In the genomic region with DNA sequence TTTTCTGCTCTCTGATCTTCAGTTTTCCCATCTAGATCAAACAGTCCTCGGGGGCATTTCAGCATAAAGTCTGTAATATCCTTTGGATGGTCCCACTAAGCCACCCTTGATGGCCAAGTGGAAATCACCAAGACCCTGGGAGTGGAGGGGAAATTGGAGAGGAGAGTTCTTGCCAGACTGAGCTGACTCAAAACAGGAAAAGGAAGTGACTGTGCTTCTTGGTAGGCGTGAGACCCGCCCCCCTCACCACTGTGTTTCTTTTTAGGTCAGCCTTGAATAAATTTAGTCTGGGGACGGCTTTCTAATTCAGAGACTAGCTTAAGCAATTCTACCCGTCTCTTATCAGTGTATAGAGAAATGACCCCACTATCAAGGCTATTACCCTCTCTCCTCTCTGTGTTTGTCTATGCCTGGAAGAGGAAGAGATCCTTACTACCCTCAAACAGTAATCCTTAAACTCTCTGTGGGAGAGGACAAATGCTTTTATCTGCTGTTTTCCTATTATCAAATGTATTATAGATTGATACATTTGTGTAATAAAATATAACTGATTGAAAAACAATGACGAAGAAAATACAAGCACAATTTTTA, we compare ENCODE assay signal across 9 mouse cellular contexts. TPM values are rescaled to one million over a fixed set of nuclear protein-coding genes. Genes with fewer than 3 reads are reported as not detected.
DNase-seq lines count a peak whose midpoint lies in the region; ATAC-seq and TF ChIP-seq lines count a peak whose summit lies in the region.
"Had no signal": no experiment of that assay in that cellular context is flagged by ENCODE, and none has a peak within 500 bp of the region (broad histone marks: within the 10 kb centered on the region; RNA-seq: fewer than 3 reads in every experiment).

No protein-coding gene starts in this region.

- no peak overlapping the region for H3K9ac ChIP-seq in kidney, embryonic 14.5 days (ENCODE audit: low read depth, low read length)
- H3K9ac ChIP-seq in hindbrain, embryonic 12.5 days = no peak overlapping the region

- no peak overlapping the region for H3K4me2 ChIP-seq in kidney, embryonic 14.5 days (replicated peaks; ENCODE audit: low read depth, low read length)
- no peak overlapping the region for H3K4me2 ChIP-seq in hindbrain, embryonic 12.5 days (replicated peaks)

- peak; percentile 41 for DNase-seq in kidney, adult 2 months
- DNase-seq in CD4-positive helper T cell, adult 2 months (ENCODE audit: low read depth, low spot score) = peak; percentile 76
- DNase-seq in cerebellum, postnatal 10 days = no peak
- no peak for DNase-seq in gastrocnemius, adult 8-10 months (ENCODE audit: low spot score in 2 of 2)

- no peaks in the 10 kb centered on the region for H3K27me3 ChIP-seq in kidney, adult 2 months (replicated peaks; ENCODE audit: control insufficient read depth, insufficient read depth, low read length)
- no peaks in the 10 kb centered on the region for H3K27me3 ChIP-seq in kidney, embryonic 14.5 days (ENCODE audit: control insufficient read depth, insufficient read depth, low read length)
- no peaks in the 10 kb centered on the region for H3K27me3 ChIP-seq in hindbrain, embryonic 12.5 days

- TF ChIP-seq POLR2A in kidney, adult 2 months (IDR thresholded peaks at IDR 0.05; ENCODE audit: low read depth, low read length) = no peak

- no peaks in the 10 kb centered on the region for H3K36me3 ChIP-seq in kidney, adult 2 months (ENCODE audit: control insufficient read depth, insufficient read depth, low read length)
- no peaks in the 10 kb centered on the region for H3K36me3 ChIP-seq in kidney, embryonic 14.5 days (ENCODE audit: control insufficient read depth, insufficient read depth, low read length)
- no peaks in the 10 kb centered on the region for H3K36me3 ChIP-seq in hindbrain, embryonic 12.5 days

- no peak for TF ChIP-seq CTCF in kidney, adult 2 months (conservative IDR thresholded peaks at IDR 0.05; ENCODE audit: insufficient read depth, insufficient read length, low read depth, low read length)

- no peak for ATAC-seq in kidney, embryonic 14.5 days (ENCODE audit: low FRiP score, low TSS enrichment)
- peak; percentile 86 for ATAC-seq in megakaryocyte, adult 5-6 weeks (ENCODE audit: poor library complexity, severe bottlenecking)
- ATAC-seq in hindbrain, embryonic 12.5 days (ENCODE audit: low FRiP score) = no peak

- H3K27ac ChIP-seq in kidney, adult 2 months (ENCODE audit: insufficient read depth, low read depth, low read length) = no peak overlapping the region
- no peak overlapping the region for H3K27ac ChIP-seq in kidney, embryonic 14.5 days (ENCODE audit: low read depth, low read length)
- peak overlapping the region; percentile 48 for H3K27ac ChIP-seq in brown adipose tissue, adult 24 weeks (replicated peaks; ENCODE audit: low read depth, low read length)
- H3K27ac ChIP-seq in hindbrain, embryonic 12.5 days = no peak overlapping the region

- H3K4me1 ChIP-seq in kidney, adult 2 months (ENCODE audit: control insufficient read depth, insufficient read depth, low read length) = peaks cover 7% of the 10 kb centered on the region; the same call in 1 of the 2 replicates
- H3K4me1 ChIP-seq in kidney, embryonic 14.5 days (ENCODE audit: control insufficient read depth, insufficient read depth, low read length) = no peaks in the 10 kb centered on the region
- peaks cover 15% of the 10 kb centered on the region; the same call in 1 of the 2 replicates for H3K4me1 ChIP-seq in brown adipose tissue, adult 24 weeks (ENCODE audit: control insufficient read depth, insufficient read depth, insufficient read length, low read length)
- peaks cover 9% of the 10 kb centered on the region for H3K4me1 ChIP-seq in hindbrain, embryonic 12.5 days

- no peak overlapping the region for H3K4me3 ChIP-seq in kidney, adult 2 months (ENCODE audit: insufficient read depth, low read depth, low read length)
- H3K4me3 ChIP-seq in kidney, embryonic 14.5 days (ENCODE audit: low read length) = no peak overlapping the region
- H3K4me3 ChIP-seq in brown adipose tissue, adult 24 weeks (ENCODE audit: insufficient read depth, low read depth, low read length) = no peak overlapping the region
- no peak overlapping the region for H3K4me3 ChIP-seq in hindbrain, embryonic 12.5 days

- 65% methylated on average over 6 of the region's 6 CpGs for WGBS in kidney, adult 2 months
- 65% methylated on average over 6 of the region's 6 CpGs for WGBS in kidney, embryonic 14.5 days
- 76% methylated on average over 6 of the region's 6 CpGs for WGBS in hindbrain, embryonic 12.5 days

- no peaks in the 10 kb centered on the region for H3K9me3 ChIP-seq in kidney, embryonic 14.5 days (ENCODE audit: control insufficient read depth, low read length)
- H3K9me3 ChIP-seq in hindbrain, embryonic 12.5 days (replicated peaks) = no peaks in the 10 kb centered on the region
- H3K9me3 ChIP-seq: G1E had no signal

RNA-seq across cellular contexts. Expression of gene Hcls1, which starts 6.4 kb away (rescaled TPM):
- 5.8 and 10.9 TPM in 2 replicates for polyA plus RNA-seq in kidney, adult 2 months (2012; rRNA removed)
- 2.2 and 2.3 TPM in 2 replicates for polyA plus RNA-seq in kidney, embryonic 14.5 days (2014; fragmentation: Nextera tagmentation; extraction: Ambion mirVana)
- 5.9 and 7.8 TPM in 2 replicates for polyA plus RNA-seq in brown adipose tissue, adult 24 weeks (2012; ENCODE audit: insufficient read depth, insufficient read length, missing spikeins)
- 53.0 and 69.8 TPM in 2 replicates for total RNA-seq in megakaryocyte, adult 5-6 weeks (2015)
- 404 and 424 TPM in 2 replicates for total RNA-seq in megakaryocyte, adult 5-6 weeks (2017)
- 1 to 10 TPM in 3 of 4 experiments, under 1 TPM in 1; 0.89 to 2.0 (median 1.7) TPM for total RNA-seq in gastrocnemius, adult 8-10 months (2022)
- polyA plus RNA-seq in hindbrain, embryonic 12.5 days (2016; fragmentation: Nextera tagmentation; extraction: Ambion mirVana) = 2.5 and 2.8 TPM in 2 replicates

RNA-seq across cellular contexts. Expression of gene Fbxo40, which starts 49.0 kb away (rescaled TPM):
- 9.0 and 9.4 TPM in 2 replicates for polyA plus RNA-seq in kidney, adult 2 months (2012; rRNA removed)
- 0.24 and 1.2 TPM in 2 replicates for polyA plus RNA-seq in kidney, embryonic 14.5 days (2014; fragmentation: Nextera tagmentation; extraction: Ambion mirVana)
- 3.1 and 4.8 TPM in 2 replicates for polyA plus RNA-seq in brown adipose tissue, adult 24 weeks (2012; ENCODE audit: insufficient read depth, insufficient read length, missing spikeins)
- not detected in 2 replicates for total RNA-seq in megakaryocyte, adult 5-6 weeks (2015)
- total RNA-seq in megakaryocyte, adult 5-6 weeks (2017) = 0.04 and 0.33 TPM in 2 replicates
- 100 to 1,000 TPM; 312 to 390 (median 343) TPM for total RNA-seq in gastrocnemius, adult 8-10 months (2022)
- 0.04 TPM in 1 of 2 replicates, not detected in the other for polyA plus RNA-seq in hindbrain, embryonic 12.5 days (2016; fragmentation: Nextera tagmentation; extraction: Ambion mirVana)
- polyA plus RNA-seq: G1E had no signal

Comparison
In these comparisons a context has a peak if more than half of its experiments do, and no peak if none do; other contexts are left out.
1. DNase-seq: peak in kidney, adult 2 months (single experiment) and CD4-positive helper T cell, adult 2 months (single experiment); none in cerebellum, postnatal 10 days (0 of 2) and gastrocnemius, adult 8-10 months (0 of 2).